Mouse (Mus musculus) regulatory T cell (primary cell): Measurements from ENCODE around the gene Mrpl14.

Source experiments
- in situ Hi-C: fragments of 300-600 bp; cut with MboI, MseI; formaldehyde crosslinking; loops from one replicate; pipeline ENCODE4 v1.15.1; 2025; ENCODE audit warnings: high pct_unique_total_duplicates

Gene Mrpl14

GRCm38 (mm10) chr17:45718323-45718722 is 32.2 kb downstream of the Mrpl14 start:
- in situ Hi-C loops, result no loop called here

GRCm38 (mm10) chr17:45723732-45724573 is 37.8 kb downstream of the Mrpl14 start:
- in situ Hi-C loops, result loop anchor here (5.0 to 10.0 kb wide), 2 partner anchors 62 to 581 kb away; no protein-coding TSS in a partner anchor

DNA sequence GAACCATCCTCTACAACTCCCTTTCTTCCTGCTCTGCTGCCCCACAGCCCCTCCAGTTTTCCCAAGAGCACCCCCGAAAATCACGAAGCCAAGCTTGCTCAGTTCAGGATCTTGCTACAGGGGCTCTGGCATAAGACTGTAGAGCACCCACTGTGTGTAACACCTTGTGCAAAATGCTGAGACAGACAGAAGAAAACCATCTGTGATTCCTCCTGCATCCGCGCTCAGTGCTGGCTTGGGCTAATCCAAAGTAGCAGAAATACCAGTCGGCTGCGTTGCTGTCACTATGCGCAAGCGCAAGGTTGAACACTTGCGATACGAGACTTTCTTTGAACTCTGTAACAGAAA is 38.4 kb downstream of the Mrpl14 start:
- in situ Hi-C loops, result loop anchor here (5.0 to 10.0 kb wide), 2 partner anchors 62 to 580 kb away; no protein-coding TSS in a partner anchor

DNA sequence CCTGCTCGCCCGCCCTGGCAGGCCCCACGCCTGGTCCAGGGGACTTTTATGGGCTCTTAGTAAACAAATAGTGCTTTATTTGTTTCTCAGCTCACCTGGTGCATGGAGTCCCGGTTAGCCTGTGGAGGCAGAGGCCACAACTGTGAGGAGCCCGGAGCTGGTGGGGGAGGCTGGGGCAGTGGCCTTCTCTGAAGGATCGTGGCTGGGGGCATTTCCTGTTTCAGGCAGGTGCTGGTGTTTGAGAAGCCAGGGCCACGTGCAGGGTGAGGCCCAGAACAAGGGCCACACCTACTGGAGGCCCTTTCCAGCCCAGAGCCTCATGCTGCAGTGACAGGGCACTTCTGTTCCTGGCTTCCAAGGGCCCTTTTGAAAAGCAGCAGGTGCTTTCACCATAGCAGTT is 40.1 kb downstream of the Mrpl14 start:
- in situ Hi-C loops, result loop anchor here (5.0 to 10.0 kb wide), 2 partner anchors 391 to 579 kb away; no protein-coding TSS in a partner anchor

- in situ Hi-C loops, result loop anchor here (5.0 to 10.0 kb wide), 2 partner anchors 390 to 577 kb away; no protein-coding TSS in a partner anchor
Measured at GRCm38 (mm10) chr17:45727481-45727880, 41.4 kb downstream of the Mrpl14 start.

GRCm38 (mm10) chr17:45727983-45728723 is 42.0 kb downstream of the Mrpl14 start:
- in situ Hi-C loops, result loop anchor here (5.0 to 10.0 kb wide), 2 partner anchors 389 to 577 kb away; no protein-coding TSS in a partner anchor

DNA sequence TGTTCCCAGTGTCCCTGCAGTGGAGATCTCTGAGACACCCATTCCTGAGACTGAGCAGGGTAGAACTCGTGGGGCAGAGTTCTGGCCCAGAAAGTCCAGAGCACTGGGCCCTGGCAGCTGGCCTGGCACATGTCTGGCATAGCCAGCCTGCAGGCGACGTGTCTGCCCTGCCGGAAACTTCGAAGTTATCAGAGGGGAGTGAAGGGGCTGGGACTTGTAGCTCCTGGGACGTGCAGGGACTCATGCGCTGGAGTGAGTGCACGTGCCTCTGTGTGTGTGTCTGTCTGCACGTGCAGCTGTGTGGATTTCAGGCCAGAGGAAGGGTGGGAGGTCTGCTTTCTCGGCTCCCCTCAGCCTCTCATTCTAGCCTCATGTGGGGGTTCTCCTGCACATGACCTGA is 43.3 kb downstream of the Mrpl14 start:
- in situ Hi-C loops, result loop anchor here (5.0 to 10.0 kb wide), 2 partner anchors 388 to 575 kb away; no protein-coding TSS in a partner anchor

- in situ Hi-C loops, result loop anchor here (10.0 kb wide), 1 partner anchor 64 kb away; no protein-coding TSS in a partner anchor
Measured at GRCm38 (mm10) chr17:45730696-45731095, 44.6 kb downstream of the Mrpl14 start.

DNA sequence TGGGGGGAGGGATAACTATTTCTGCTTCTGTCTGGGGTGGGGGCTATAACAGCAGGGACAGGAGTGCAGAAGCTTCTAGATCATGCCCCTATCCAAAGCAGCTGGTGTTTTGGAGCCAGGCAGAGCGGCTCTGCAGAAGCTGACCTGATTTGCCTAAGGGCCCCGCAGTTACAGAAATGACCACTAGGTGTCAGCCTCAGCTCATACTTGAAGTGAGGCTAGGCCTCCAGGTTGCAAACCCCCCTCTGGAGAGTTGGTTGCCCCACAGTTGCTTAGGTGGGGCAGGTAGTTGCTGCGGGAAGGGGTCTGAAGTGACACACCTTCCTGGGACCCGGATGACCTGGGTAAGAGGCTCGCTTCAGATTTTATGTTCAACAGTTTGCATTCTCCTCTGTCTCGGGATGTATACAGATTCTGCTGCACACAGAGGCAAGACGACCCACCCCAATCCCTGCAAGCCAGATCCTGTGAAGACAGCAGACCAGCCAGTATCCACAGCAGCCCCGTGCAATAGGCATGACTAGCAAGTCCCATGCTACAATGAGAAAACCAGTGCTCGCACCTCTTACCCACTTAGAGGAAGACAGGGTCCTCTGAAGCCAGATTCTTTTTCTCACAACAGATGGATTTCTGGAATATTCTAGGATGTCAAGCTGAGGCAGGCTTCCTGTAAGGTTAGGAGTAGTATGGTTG is 45.2 kb downstream of the Mrpl14 start:
- in situ Hi-C loops, result loop anchor here (10.0 kb wide), 1 partner anchor 63 kb away; no protein-coding TSS in a partner anchor

DNA sequence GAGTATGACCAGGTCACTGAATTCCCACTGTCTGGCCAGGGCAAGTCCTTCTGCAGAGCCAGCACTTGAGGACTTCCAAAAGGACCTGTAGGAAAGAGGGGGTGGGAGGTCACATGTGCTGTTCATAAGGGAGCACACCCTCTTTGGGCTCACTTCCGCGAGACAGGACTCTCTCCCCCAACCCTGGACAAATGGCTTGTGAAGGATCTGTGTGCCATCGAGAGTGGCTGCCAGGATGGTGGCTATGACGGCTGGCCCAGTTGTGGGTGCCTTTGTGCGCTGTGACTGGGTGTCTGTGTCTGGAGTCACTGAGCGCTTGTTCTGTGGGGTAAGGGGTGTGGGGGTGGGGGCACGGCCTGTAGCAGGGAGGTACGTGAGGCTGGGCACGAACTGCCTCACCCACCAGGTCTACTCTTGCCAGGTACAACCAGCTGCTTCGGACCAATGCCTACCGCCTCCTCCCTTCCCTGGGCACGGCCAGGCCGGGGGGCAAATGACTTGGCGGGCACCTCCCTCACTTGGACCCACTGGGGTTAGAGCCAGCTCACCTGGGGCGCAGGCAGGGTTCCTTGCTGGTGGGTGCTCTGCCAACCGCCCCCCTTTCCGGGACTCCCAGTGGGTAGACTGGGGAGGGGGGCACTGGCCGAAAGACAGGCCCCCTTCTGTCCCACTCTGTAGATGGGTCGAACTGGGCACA is 47.1 kb downstream of the Mrpl14 start:
- in situ Hi-C loops, result loop anchor here (10.0 kb wide), 1 partner anchor 62 kb away; no protein-coding TSS in a partner anchor

- in situ Hi-C loops, result loop anchor here (10.0 kb wide), 1 partner anchor 61 kb away; no protein-coding TSS in a partner anchor
Measured at GRCm38 (mm10) chr17:45733735-45734301, 47.7 kb downstream of the Mrpl14 start, which contains the start of gene 1600014C23Rik. 1600014C23Rik (minus strand) TSS chr17:45733844.

DNA sequence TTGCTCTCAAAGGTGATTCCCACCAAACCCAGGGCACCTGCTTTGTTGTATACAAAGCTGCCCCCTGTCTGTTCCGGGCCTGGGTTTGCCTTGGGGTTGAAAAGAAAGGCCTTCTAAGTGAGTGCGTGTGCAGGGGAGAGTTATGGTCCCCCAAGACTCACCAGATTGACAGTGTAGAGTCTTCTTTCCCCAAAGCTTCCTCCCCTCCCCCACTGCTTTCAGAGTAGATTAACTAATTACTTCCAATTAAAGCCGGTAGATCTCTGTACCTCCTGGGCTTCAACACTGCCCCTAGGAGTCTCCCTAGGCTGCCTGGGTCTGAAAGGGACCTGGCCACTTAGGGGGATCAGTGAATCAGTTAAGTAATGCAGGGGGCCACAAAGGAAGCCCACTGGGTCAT is 48.2 kb downstream of the Mrpl14 start:
- in situ Hi-C loops, result loop anchor here (10.0 kb wide), 1 partner anchor 60 kb away; no protein-coding TSS in a partner anchor

DNA sequence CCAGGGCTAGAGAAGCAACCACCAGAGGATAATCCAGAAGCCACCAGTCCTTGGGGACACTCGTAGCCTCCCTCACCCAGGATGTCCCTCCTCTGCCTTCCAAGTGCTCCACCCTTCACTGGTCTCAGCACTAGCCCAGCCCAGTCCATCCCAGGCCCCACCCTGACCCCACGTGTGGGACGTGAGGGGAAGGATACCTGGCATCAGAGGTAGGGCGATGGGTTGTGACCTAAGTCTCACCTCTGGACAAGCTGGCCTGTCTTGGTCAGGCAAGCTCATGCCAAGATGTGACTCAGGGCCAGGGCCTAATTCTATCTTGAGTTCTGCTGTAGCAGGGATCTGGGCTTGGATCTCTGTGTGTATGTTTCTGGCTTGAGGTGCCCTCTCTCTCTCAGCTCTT is 48.8 kb downstream of the Mrpl14 start:
- in situ Hi-C loops, result loop anchor here (5.0 to 10.0 kb wide), 2 partner anchors 60 to 297 kb away; partner anchors contain the start of gene Vegfa

DNA sequence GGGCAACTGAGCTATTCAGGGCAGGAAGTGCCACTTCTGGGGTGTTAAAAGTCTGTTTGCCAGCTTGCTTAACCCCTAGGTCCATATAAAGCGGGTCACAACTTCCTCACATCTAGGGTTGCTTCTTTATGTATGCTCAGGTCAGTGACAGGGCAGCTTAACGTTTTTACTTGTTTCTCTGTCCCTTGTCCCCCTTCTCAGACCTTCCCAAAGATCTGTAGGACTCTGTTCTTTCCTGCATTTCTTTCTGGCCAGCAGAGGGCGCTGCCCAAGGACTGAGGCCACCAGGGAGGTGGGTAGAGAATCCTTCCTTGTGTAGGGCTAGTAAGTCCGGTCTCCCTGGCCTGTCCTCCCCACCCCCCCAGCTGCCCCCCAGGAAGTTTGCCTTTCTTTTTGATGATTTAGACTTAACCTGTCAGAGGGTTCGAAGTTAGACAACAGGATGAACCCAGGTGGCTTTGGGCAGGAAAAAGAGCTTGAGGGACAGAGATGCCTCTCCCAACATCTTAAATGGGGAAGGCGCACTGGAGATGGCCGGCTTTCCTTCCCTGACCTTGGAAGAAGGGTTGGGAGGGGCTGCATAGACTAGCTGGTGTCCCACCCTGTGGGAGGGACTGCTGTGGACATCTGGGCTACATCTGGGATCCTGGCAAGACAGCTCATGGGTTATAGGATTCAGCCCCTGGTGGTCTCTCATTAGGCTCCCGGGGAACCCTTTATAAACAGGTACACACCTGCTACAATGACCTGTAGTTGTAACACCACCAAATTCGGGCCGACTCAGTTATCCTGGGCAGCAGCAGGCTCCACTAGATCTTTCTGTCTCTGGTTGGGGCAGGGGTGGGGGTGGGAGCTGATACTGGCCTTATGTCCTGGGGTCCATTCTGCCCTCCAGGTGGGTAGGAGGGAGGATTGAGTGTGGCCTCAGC is 49.5 kb downstream of the Mrpl14 start:
- in situ Hi-C loops, result loop anchor here (5.0 to 10.0 kb wide), 2 partner anchors 59 to 297 kb away; partner anchors contain the start of gene Vegfa

DNA sequence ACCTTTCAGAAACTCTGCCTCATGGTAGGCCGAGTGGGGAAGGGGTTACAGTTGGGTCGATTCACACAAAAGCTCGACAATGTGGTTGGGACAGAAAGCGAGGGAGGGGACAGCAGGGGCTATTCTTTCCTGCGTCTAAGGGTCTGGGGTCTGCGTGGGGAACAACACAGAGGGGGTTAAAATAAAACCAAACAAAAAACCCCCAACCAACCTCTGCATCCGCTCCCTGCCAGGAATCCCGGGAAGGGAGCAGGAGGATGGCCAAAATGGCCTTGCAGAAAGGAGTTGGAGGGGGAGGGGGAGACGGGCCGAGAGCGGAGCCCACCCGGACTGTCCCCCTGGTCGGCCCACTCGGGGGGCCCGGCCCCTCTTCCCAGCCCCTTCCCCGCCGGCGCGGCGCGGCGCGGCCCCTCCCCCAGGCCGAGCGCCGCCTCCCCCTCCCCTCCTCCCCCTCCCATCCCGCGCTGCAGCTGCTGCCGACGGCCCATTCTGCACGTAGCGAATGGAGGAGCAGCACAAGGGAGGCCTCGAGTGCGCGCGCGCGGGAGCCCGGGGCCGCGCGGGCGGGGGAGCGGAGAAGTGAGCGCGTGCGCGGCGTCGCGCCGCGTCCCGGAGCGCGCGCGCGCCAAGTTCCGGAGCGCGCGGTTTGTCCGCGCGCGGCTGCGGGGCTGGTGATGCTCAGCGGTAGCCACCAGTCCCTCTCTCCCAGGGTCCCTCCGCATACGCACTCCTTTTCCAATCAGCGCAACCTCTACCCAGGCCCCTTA is 50.4 kb downstream of the Mrpl14 start:
- in situ Hi-C loops, result loop anchor here (5.0 to 10.0 kb wide), 2 partner anchors 58 to 296 kb away; partner anchors contain the start of gene Vegfa

GRCm38 (mm10) chr17:45737078-45737601 is 51.0 kb downstream of the Mrpl14 start:
- in situ Hi-C loops, result loop anchor here (5.0 to 10.0 kb wide), 2 partner anchors 58 to 295 kb away; partner anchors contain the start of gene Vegfa

DNA sequence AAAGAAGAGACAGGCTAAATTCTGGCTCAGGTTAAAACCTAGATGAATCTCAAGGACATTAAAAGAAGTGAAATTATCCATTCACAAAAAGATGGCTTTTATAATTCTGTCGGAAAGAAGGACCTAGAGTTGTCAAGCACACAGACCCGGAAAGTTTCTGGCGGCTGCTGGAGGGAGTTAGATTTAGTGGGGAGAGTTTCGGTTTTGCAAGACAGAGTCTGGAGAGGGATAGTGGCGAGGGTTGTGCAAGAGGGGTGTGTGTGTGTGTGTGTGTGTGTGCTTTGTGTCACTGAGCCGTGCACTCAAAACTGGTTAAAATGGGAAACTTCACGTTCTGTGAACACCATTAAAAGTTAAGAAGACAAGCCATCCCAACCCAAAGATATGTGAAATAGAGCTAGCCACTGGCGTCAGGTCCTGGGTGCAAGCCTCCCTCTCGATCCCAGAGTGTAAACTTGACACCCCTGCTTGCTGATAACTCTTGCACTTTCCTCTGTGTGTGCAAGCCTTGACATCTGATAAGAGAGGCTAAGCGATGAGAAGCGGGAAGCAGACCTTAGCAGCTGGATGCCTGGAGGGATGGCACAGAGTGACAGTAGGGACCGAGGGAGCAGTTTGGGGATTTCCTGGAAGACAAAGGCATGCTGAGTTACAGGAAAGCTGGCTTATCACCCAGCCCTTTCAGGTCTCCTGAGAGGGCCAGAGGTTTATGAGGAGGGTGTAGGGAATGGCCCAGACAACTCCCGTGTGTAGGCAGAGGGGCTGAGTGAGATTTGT is 56.4 kb downstream of the Mrpl14 start:
- in situ Hi-C loops, result no loop called here
